Mouse (Mus musculus) T-helper 1 cell (primary cell): Measurements from ENCODE around the gene Ttll8.

Experiments
- in situ Hi-C: fragments of 300-600 bp; cut with MboI, MseI; formaldehyde crosslinking; loops from one replicate; pipeline ENCODE4 v1.15.1; 2025; ENCODE audit warnings: high pct_unique_total_duplicates

The Ttll8 gene

DNA sequence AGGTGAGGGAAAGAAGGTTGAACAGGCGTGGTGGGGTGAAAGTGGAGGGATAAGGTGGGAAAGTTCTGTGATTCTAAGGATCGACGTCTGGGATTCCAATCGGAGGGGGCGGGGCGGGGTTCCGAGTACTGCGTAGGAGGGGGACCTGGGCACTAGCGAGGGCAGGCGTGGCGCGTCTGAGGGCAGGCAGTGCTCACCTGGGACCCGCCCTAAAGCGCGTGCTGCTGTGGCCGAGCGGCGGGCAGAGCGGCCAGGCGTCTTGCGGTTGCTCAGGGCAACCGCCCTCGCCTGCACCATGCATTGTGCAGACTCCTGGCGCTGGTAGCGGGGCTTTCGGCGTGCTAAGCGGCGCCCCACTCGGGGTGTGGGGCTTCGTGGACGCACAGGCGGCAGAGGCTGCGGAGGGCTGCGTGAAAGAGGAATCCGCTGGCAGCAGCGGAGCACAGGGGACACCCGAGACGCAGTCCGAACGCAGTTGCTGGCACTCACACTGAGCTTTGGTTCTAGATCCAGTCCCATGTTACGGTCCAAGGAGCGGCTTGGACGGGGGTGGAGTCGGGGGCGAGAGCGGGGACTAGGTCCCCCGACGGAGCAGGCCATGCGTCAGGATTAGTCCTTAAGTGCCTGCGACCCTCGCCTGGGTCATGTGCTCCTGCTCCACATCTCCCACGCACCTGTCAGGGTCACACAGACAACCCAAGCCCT, at the start of gene Ttll8:
Gene Ttll8 (minus strand): TSS at position 51 of the 705 bp plus-strand sequence.
- in situ Hi-C loops, result no loop called here

GRCm38 (mm10) chr15:89001245-89001644, 47.0 kb upstream of the Ttll8 start:
- in situ Hi-C loops, result no loop called here

GRCm38 (mm10) chr15:89000367-89000766, 46.1 kb upstream of the Ttll8 start:
- in situ Hi-C loops, result no loop called here

GRCm38 (mm10) chr15:88999124-88999523, 44.9 kb upstream of the Ttll8 start:
- in situ Hi-C loops, result no loop called here

GRCm38 (mm10) chr15:88998636-88999035, 44.4 kb upstream of the Ttll8 start:
- in situ Hi-C loops, result no loop called here

- in situ Hi-C loops, result no loop called here
These were observed 35.0 kb upstream of the Ttll8 start for GRCm38 (mm10) chr15:88989236-88989635.

DNA sequence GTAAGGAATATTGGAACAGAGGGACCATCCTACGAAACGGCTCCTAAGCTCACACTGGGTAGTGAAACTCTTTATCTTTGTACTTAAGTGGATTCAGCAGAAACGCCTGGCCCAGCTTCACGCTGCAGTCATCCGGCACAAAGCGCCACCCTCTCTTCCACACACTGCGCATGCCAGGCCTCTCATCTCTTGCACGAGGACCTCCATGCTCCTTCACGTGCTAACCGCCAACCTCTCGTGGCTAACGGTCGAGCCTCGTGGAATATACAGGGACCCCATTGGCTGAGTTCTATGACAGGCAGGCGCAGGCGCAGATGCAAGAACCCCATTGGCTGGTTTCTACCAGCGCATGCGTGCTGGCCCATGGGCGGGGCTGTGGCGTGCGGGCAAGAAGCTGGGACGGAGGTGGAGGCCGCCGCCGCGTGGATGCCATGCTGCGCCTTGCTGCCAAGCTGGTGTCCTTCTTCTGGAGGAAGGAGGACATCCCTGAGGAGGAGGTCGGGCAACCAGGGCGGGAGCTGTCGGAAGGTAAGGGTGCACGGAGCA, 28.4 kb upstream of the Ttll8 start, which contains the start of gene Mov10l1:
Gene Mov10l1 (plus strand): TSS at position 376 of the 546 bp plus-strand sequence.
- in situ Hi-C loops, result no loop called here

GRCm38 (mm10) chr15:88979138-88979446, 24.9 kb upstream of the Ttll8 start:
- in situ Hi-C loops, result no loop called here

DNA sequence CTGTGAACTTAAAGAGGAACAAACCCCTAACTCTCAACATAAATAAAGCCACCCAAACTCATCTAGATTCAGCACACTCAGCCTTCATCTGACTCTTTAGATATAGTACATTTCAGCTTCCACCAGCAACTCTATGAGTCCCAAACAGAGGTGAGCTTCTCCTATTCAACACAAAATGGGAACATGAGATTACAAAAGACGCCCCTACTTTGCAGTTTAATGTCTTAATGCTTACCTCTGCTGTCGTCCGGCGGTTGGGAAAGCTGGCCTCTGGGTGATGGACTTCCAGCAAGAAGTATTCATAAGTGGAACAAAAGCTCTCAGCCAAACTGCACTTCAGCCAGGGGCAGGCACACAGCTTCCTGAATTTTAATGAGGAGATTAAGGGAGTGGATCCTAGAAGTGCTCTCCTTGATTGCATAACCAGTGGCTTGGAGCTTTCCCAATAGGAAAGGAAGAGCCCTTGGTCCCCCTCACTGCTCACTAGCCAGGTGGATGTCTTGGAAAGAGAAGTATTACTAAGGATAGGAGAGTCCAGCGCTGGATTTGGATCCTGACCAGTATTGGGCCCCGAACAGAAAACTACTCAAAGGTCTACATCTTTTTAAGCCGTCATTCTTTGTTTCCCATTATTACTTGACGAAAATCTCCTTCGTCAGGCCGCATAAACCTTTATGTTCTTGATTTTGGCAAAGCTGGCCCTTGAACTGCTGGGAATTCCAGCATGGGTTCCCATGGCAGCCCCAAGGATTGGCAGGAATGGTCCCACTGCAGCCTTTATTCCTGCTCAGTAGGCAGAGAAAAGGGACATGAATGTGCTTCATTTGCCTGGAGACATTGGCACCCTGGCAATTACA, 24.3 kb upstream of the Ttll8 start, which contains the start of gene Mlc1:
Gene Mlc1 (minus strand): TSS at position 727 of the 857 bp plus-strand sequence.
- in situ Hi-C loops, result no loop called here

- in situ Hi-C loops, result no loop called here
These were observed 18.1 kb upstream of the Ttll8 start for GRCm38 (mm10) chr15:88972300-88972699.

- in situ Hi-C loops, result loop anchor here (10.0 kb wide), 1 partner anchor 1621 kb away; no protein-coding TSS in a partner anchor
These were observed 9.9 kb upstream of the Ttll8 start for GRCm38 (mm10) chr15:88964070-88964578.

DNA sequence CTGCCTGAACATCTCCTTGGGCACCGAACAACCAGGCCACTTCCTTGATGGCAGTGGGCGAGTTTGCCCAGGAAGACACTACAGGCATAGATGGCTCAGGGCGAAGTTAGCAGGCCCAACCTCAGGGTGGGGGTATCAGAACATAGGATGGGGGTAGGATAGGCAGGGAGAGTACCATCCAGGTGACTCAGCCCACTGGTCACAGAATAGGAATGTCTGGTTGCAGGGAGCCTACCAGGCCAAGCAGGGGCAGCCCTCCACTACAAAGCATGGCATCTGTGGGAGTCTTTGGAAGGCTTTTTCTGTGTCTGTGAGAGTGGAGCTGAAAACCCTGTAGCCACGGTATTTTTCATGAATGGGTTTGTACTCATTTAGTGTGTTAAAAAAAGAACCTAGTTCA, 3.3 kb upstream of the Ttll8 start:
- in situ Hi-C loops, result no loop called here

GRCm38 (mm10) chr15:88955342-88955741, 1.1 kb upstream of the Ttll8 start:
- in situ Hi-C loops, result no loop called here

GRCm38 (mm10) chr15:88951246-88951645, 3.0 kb downstream of the Ttll8 start:
- in situ Hi-C loops, result no loop called here

DNA sequence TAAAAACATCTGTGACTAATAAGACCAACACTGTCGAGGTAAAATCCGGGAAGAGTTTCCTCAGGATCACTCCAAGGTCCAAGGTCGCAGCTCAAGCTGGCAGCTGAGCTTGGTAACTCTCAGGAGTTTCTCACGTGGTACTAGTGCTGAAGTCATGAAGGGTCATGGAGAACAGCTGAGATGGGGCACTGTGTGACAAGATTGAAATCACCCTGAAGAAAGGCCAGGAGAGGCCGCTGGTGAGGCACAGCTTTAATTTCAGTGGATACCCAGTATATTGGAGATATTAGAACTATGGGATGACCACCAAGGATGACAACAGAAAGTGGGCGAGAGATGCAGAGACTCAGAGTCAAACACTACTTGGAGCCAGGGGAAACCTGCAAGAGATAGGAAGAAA, 7.4 kb downstream of the Ttll8 start:
- in situ Hi-C loops, result no loop called here

- in situ Hi-C loops, result no loop called here
These were observed 10.2 kb downstream of the Ttll8 start for GRCm38 (mm10) chr15:88943896-88944551.

GRCm38 (mm10) chr15:88942783-88943182, 11.4 kb downstream of the Ttll8 start:
- in situ Hi-C loops, result no loop called here

DNA sequence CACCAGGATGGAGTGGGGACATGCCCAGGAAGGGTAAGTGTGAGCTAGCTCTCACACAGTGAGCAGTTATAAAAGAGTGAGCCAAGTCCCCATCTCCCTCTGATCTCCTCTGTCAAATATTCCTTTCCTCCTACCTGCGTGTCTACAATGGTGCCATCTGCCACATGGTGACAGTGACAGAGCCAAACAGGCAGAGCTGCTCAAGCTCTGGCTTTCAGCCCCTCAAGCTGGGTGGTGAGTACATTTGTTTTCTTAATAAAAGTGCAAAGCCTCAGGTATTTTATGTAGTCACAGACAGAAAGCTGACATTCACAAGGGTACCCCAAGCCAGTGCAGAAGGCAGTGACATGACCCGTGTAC, 16.9 kb downstream of the Ttll8 start:
- in situ Hi-C loops, result no loop called here

GRCm38 (mm10) chr15:88936619-88937290, 17.5 kb downstream of the Ttll8 start:
- in situ Hi-C loops, result no loop called here

GRCm38 (mm10) chr15:88934141-88934540, 20.1 kb downstream of the Ttll8 start:
- in situ Hi-C loops, result no loop called here

GRCm38 (mm10) chr15:88932667-88933066, 21.6 kb downstream of the Ttll8 start:
- in situ Hi-C loops, result no loop called here
